Mouse (Mus musculus): Measurements from ENCODE around the gene Nabp2.

GRCm38 (mm10) chr10:128401638-128402037 lies 9.7 kb downstream of the Nabp2 start:
- TF ChIP-seq CTCF (IDR thresholded peaks at IDR 0.05; ENCODE audit: low read depth, low read length): no peak
- TF ChIP-seq POLR2A (IDR thresholded peaks at IDR 0.05; ENCODE audit: extremely low read depth, insufficient read depth, low read length): no peak

All from liver, adult 2 months (tissue).